Mouse (Mus musculus) v-Abl transformed pro-B cells (cell line): ENCODE data around the gene Stard3.

Experiments used
- in situ Hi-C, 2 experiments: fragments of 400-800 bp; cut with MboI; formaldehyde crosslinking; loops; one replicate each; pipeline ENCODE4 v1.15.1; 2025; ENCODE audit not compliant: unreplicated experiment in 2 of 2

The Stard3 gene

GRCm38 (mm10) chr11:98328031-98328370 is 30.2 kb upstream of the Stard3 start:
- in situ Hi-C loops = loop anchor here in 1 of 2 experiments (10.0 kb wide), 1 partner anchor 53 kb away; no protein-coding TSS in a partner anchor

- in situ Hi-C loops = loop anchor here in 1 of 2 experiments (10.0 kb wide), 1 partner anchor 54 kb away; no protein-coding TSS in a partner anchor
Measured at GRCm38 (mm10) chr11:98328371-98329069, 29.6 kb upstream of the Stard3 start.

GRCm38 (mm10) chr11:98329081-98329959 is 28.8 kb upstream of the Stard3 start, which contains the start of gene Neurod2:
Gene Neurod2 (minus strand): TSS chr11:98329648.
- in situ Hi-C loops = loop anchor here in 1 of 2 experiments (10.0 kb wide), 1 partner anchor 55 kb away; no protein-coding TSS in a partner anchor

- in situ Hi-C loops = loop anchor here in 1 of 2 experiments (10.0 kb wide), 1 partner anchor 55 kb away; no protein-coding TSS in a partner anchor
Measured at GRCm38 (mm10) chr11:98329960-98330744, 28.0 kb upstream of the Stard3 start.

- in situ Hi-C loops = no loop called here
Measured at GRCm38 (mm10) chr11:98330745-98331204, 27.4 kb upstream of the Stard3 start.

GRCm38 (mm10) chr11:98331401-98331800 is 26.8 kb upstream of the Stard3 start:
- in situ Hi-C loops = no loop called here

- in situ Hi-C loops = no loop called here
Measured at GRCm38 (mm10) chr11:98332186-98332585, 26.0 kb upstream of the Stard3 start.

GRCm38 (mm10) chr11:98332841-98333240 is 25.3 kb upstream of the Stard3 start:
- in situ Hi-C loops = no loop called here

GRCm38 (mm10) chr11:98333263-98333696 is 24.9 kb upstream of the Stard3 start:
- in situ Hi-C loops = no loop called here

GRCm38 (mm10) chr11:98333981-98334741 is 24.0 kb upstream of the Stard3 start:
- in situ Hi-C loops = no loop called here

- in situ Hi-C loops = no loop called here
Measured at GRCm38 (mm10) chr11:98335250-98335649, 22.9 kb upstream of the Stard3 start.

- in situ Hi-C loops = no loop called here
Measured at GRCm38 (mm10) chr11:98336245-98337107, 21.7 kb upstream of the Stard3 start.

GRCm38 (mm10) chr11:98338507-98338961 is 19.6 kb upstream of the Stard3 start:
- in situ Hi-C loops = no loop called here

GRCm38 (mm10) chr11:98339071-98339501 is 19.1 kb upstream of the Stard3 start:
- in situ Hi-C loops = no loop called here

GRCm38 (mm10) chr11:98339679-98340287 is 18.4 kb upstream of the Stard3 start:
- in situ Hi-C loops = loop anchor here (5.0 to 10.0 kb wide), 6 partner anchors 48 to 253 kb away; partner anchors contain the start of genes Grb7 (in 1 of the 2), Ikzf3 (in 1 of the 2) and Pnmt (in 1 of the 2)

- in situ Hi-C loops = loop anchor here (5.0 to 10.0 kb wide), 6 partner anchors 47 to 252 kb away; partner anchors contain the start of genes Grb7 (in 1 of the 2), Ikzf3 (in 1 of the 2) and Pnmt (in 1 of the 2)
Measured at GRCm38 (mm10) chr11:98340597-98340996, 17.6 kb upstream of the Stard3 start.

GRCm38 (mm10) chr11:98341174-98341573 is 17.0 kb upstream of the Stard3 start:
- in situ Hi-C loops = loop anchor here (5.0 to 10.0 kb wide), 6 partner anchors 46 to 251 kb away; partner anchors contain the start of genes Grb7 (in 1 of the 2), Ikzf3 (in 1 of the 2) and Pnmt (in 1 of the 2)
